Mouse (Mus musculus) spleen, adult 2 months (tissue): ENCODE measurements around the gene Fbxl5. TPM values are rescaled to one million over a fixed set of nuclear protein-coding genes. Genes with fewer than 3 reads are reported as not detected.

Source experiments
- DNase-seq, 2 experiments: peaks; one replicate each; pipeline versions ENCODE4 v3.0.0 to v3.0.0-alpha.2; 2012 to 2021; ENCODE audit warnings: low spot score in 2 of 2, low read depth in 1 of 2
- H3K27ac ChIP-seq: fragments of 200-500 bp; 2 replicates; pipeline ENCODE4 v1.5.1; 2012; ENCODE audit warnings: low read length, inconsistent platforms; ENCODE audit not compliant: insufficient read depth
- H3K27me3 ChIP-seq: fragments of 200-500 bp; 2 replicates; pipeline ENCODE4 v1.6.1; 2012; ENCODE audit warnings: mild to moderate bottlenecking, moderate library complexity, low read length, inconsistent platforms; ENCODE audit not compliant: control insufficient read depth, insufficient read depth
- H3K36me3 ChIP-seq: fragments of 200-500 bp; 2 replicates; pipeline ENCODE4 v1.6.1; 2012; ENCODE audit warnings: mild to moderate bottlenecking, low read length, inconsistent platforms; ENCODE audit not compliant: control insufficient read depth, insufficient read depth
- H3K4me1 ChIP-seq: fragments of 200-500 bp; 2 replicates; pipeline ENCODE4 v1.6.1; 2011; ENCODE audit warnings: inconsistent platforms; ENCODE audit not compliant: control insufficient read depth, insufficient read depth, insufficient read length
- H3K4me3 ChIP-seq: fragments of 200-500 bp; 2 replicates; pipeline ENCODE4 v1.5.1; 2011; ENCODE audit warnings: mild to moderate bottlenecking, inconsistent platforms; ENCODE audit not compliant: insufficient read depth, insufficient read length; ENCODE audit errors: extremely low read depth
- CTCF ChIP-seq: fragments of 200-500 bp; IDR thresholded peaks from 2 replicates; pipeline ENCODE4 v1.5.1; 2011; ENCODE audit warnings: mild to moderate bottlenecking, inconsistent platforms; ENCODE audit not compliant: insufficient read depth, insufficient read length, insufficient replicate concordance; ENCODE audit errors: extremely low read depth
- POLR2A ChIP-seq: fragments of 200-500 bp; IDR thresholded peaks from 2 replicates; pipeline ENCODE4 v1.6.1; 2011; ENCODE audit warnings: low read depth, low read length, inconsistent platforms
- WGBS: fragments of 180-500 bp; shearing (Covaris S2); methylation state at CpG from one replicate; pipeline ENCODE4 v1.1.7; 2018; 5-methylcytosine and 5-hydroxymethylcytosine counted together
- polyA plus RNA-seq: library from polyadenylated mRNA; depleted of rRNA; stranded (reverse); fragments of >200 nt; gene quantifications from 2 replicates; pipeline ENCODE4 v1.2.3, GENCODE M21; 2012

Gene Fbxl5
- polyA plus RNA-seq, 1 experiment, result 13.9 TPM

GRCm38 (mm10) chr5:43820785-43821184 lies 653 bp downstream of the Fbxl5 start:
- Histone ChIP-seq H3K4me3 (no peak overlapping the region), H3K4me1 (peaks cover 14% of the 10 kb centered on the region; the same call in 1 of the 2 replicates), H3K36me3 (no peaks in the 10 kb centered on the region), H3K27ac (no peak overlapping the region), H3K27me3 (no peaks in the 10 kb centered on the region)
- 90% methylated on average over 11 of the region's 11 CpGs for WGBS
- DNase-seq, result no peak
- TF ChIP-seq POLR2A (no peak), CTCF (no peak)

- H3K27ac ChIP-seq, result no peak within 1 kb of the TSS
- WGBS, result 60% methylated on average over 12 of the region's 12 CpGs
- DNase-seq, result no peak
Measured at GRCm38 (mm10) chr5:43818695-43819094, 2.7 kb downstream of the Fbxl5 start, which contains the start of gene Bst1. TSS of gene Bst1 (plus strand) at chr5:43818885.

GRCm38 (mm10) chr5:43815769-43816168 lies 5.7 kb downstream of the Fbxl5 start:
- H3K27ac ChIP-seq, result no peak overlapping the region
- no peak for DNase-seq
- TF ChIP-seq CTCF (no peak), POLR2A (no peak)
- no peaks in the 10 kb centered on the region for H3K36me3 ChIP-seq
- 77% methylated on average over 1 of the region's 1 CpGs for WGBS
- H3K27me3 ChIP-seq, result no peaks in the 10 kb centered on the region
- peaks cover 10% of the 10 kb centered on the region; the same call in 1 of the 2 replicates for H3K4me1 ChIP-seq
- H3K4me3 ChIP-seq, result no peak overlapping the region

More at GRCm38 (mm10) chr5:43818695-43819094, 2.7 kb downstream of the Fbxl5 start, which contains the start of gene Bst1:
- Histone ChIP-seq H3K27me3 (no peaks in the 10 kb centered on the region), H3K4me1 (peaks cover 10% of the 10 kb centered on the region; the same call in 1 of the 2 replicates), H3K4me3 (no peak within 1 kb of the TSS), H3K36me3 (no peaks in the 10 kb centered on the region)
- TF ChIP-seq POLR2A, result no peak
- no peak for TF ChIP-seq CTCF

GRCm38 (mm10) chr5:43814536-43814935 lies 6.9 kb downstream of the Fbxl5 start:
- Histone ChIP-seq H3K36me3 (no peaks in the 10 kb centered on the region), H3K27ac (no peak overlapping the region), H3K27me3 (no peaks in the 10 kb centered on the region), H3K4me1 (peaks cover 9% of the 10 kb centered on the region; the same call in 1 of the 2 replicates), H3K4me3 (no peak overlapping the region)
- no peak for DNase-seq
- TF ChIP-seq CTCF (no peak), POLR2A (no peak)
- 88% methylated on average over 2 of the region's 2 CpGs for WGBS

- no peak overlapping the region for H3K27ac ChIP-seq
- 69% methylated on average over 1 of the region's 1 CpGs for WGBS
Measured at GRCm38 (mm10) chr5:43810427-43811062, 10.9 kb downstream of the Fbxl5 start.

GRCm38 (mm10) chr5:43807744-43808696 lies 13.4 kb downstream of the Fbxl5 start:
- H3K4me1 ChIP-seq, result peaks cover 4% of the 10 kb centered on the region; the same call in 1 of the 2 replicates
- peak overlapping the region; percentile 66 for H3K4me3 ChIP-seq
- no peaks in the 10 kb centered on the region for H3K36me3 ChIP-seq
- TF ChIP-seq POLR2A (peak; percentile 16; the same call in 1 of the 2 replicates), CTCF (no peak)
- H3K27me3 ChIP-seq, result no peaks in the 10 kb centered on the region
- DNase-seq, result peak; percentile 63 to 71
- 8% methylated on average over 48 of the region's 48 CpGs for WGBS
- peak overlapping the region; percentile 53; the same call in 1 of the 2 replicates for H3K27ac ChIP-seq

More at GRCm38 (mm10) chr5:43810427-43811062, 10.9 kb downstream of the Fbxl5 start:
- Histone ChIP-seq H3K4me1 (peaks cover 4% of the 10 kb centered on the region; the same call in 1 of the 2 replicates), H3K27me3 (no peaks in the 10 kb centered on the region), H3K36me3 (no peaks in the 10 kb centered on the region), H3K4me3 (no peak overlapping the region)
- TF ChIP-seq CTCF (no peak), POLR2A (no peak)
- DNase-seq, result no peak
